Mouse (Mus musculus) splenic B cell, adult 2 months (primary cell): ENCODE measurements around the gene Klk7.

Source experiments
- DNase-seq: peaks from one replicate; pipeline ENCODE4 v3.0.0-alpha.2; 2011; ENCODE audit warnings: low read depth, low spot score
- H3K27me3 ChIP-seq: 2 replicates; pipeline ENCODE4 v1.6.1; 2012; ENCODE audit warnings: mild to moderate bottlenecking, low read length, moderate library complexity, mixed read lengths; ENCODE audit not compliant: control insufficient read depth, poor library complexity, insufficient read depth, severe bottlenecking
- H3K36me3 ChIP-seq: 2 replicates; pipeline ENCODE4 v1.6.1; 2012; ENCODE audit warnings: mild to moderate bottlenecking, low read length, moderate library complexity, mixed read lengths; ENCODE audit not compliant: control insufficient read depth, poor library complexity, insufficient read depth, severe bottlenecking

Gene Klk7

DNA sequence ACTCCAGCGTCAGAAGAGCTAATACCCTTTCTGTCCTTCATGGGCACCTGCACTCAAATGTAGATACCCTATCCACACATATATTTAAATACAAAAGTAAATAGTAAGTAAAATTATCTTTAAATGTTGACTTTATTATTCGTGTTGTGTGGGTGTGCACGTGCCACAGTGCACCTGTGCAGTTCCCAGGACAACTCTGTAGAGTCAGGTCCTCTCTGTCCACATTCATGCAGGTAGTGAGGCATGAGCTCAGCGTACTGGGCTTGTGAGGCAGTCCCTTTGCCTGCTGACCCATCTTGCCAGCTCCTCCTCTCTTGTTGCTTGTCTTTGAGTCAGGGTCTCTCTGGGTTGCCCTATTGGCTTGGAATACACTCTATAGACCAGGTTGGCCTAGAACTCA is 16.6 kb downstream of the Klk7 start:
- no peak for DNase-seq
- H3K36me3 ChIP-seq: no peaks in the 10 kb centered on the region

DNA sequence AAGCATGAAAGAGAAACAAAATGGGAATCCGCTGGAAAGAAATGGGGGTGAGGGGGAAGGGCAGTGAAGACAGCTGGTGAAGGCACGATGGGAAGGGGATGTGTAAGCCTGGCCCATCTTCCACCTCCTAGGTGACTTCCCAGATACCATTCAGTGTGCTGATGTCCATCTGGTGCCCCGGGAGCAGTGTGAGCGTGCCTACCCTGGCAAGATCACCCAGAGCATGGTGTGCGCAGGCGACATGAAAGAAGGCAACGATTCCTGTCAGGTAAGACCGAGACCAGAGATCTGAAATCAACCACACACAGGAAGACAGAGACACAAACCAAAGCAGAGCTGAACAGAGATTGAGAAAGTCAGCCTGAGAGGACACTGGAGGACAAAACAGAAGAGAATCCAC is 17.9 kb downstream of the Klk7 start:
- Histone ChIP-seq H3K27me3 (no peaks in the 10 kb centered on the region), H3K36me3 (no peaks in the 10 kb centered on the region)
- no peak for DNase-seq

More for the DNA sequence above, 16.6 kb downstream of the Klk7 start:
- H3K27me3 ChIP-seq: no peaks in the 10 kb centered on the region

- DNase-seq: no peak
- H3K36me3 ChIP-seq: no peaks in the 10 kb centered on the region
- H3K27me3 ChIP-seq: no peaks in the 10 kb centered on the region
Observed at GRCm38 (mm10) chr7:43841701-43842100, 30.6 kb downstream of the Klk7 start, which contains the start of gene Klk5. Klk5 (plus strand) TSS chr7:43841971.

GRCm38 (mm10) chr7:43843801-43844200 is 32.7 kb downstream of the Klk7 start:
- no peaks in the 10 kb centered on the region for H3K36me3 ChIP-seq
- DNase-seq: no peak
- H3K27me3 ChIP-seq: no peaks in the 10 kb centered on the region

- Histone ChIP-seq H3K36me3 (no peaks in the 10 kb centered on the region), H3K27me3 (no peaks in the 10 kb centered on the region)
- DNase-seq: no peak
Observed at GRCm38 (mm10) chr7:43851616-43852015, 40.5 kb downstream of the Klk7 start.

DNA sequence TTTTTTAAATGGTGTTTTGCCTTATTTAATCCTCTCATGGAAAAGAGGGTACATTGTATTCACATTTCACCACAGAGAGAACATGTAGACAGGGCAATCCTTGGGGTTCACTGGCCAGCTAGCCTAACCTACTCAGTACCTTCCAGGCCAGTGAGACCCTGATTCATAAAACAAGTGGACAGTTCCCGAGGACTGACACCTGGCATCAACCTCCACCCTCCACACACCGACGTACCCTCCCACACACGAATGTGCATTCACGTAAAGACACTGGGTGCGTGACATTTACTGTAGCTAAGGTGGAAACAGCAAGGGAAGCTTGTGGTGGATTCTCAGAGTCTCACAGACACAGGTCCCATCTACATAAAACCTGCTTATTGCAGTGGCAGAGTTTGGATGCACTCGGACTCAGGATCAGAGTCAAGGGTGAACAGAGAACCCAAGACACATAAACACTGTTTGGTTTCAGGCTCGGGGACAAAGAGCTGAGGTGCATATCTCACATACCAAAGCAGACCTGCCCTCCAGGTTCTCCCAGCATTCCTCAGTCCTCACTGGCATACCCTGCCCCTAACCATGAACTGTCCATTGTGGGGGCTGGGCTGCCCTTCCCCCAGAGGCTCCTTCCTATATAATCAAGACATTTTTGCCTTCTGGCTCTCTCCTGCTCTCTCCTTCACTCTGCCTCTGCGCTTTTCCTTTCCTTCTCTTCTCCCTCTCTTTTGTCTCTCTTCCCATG is 43.7 kb downstream of the Klk7 start:
- no peaks in the 10 kb centered on the region for H3K36me3 ChIP-seq
- no peaks in the 10 kb centered on the region for H3K27me3 ChIP-seq
- DNase-seq: no peak

DNA sequence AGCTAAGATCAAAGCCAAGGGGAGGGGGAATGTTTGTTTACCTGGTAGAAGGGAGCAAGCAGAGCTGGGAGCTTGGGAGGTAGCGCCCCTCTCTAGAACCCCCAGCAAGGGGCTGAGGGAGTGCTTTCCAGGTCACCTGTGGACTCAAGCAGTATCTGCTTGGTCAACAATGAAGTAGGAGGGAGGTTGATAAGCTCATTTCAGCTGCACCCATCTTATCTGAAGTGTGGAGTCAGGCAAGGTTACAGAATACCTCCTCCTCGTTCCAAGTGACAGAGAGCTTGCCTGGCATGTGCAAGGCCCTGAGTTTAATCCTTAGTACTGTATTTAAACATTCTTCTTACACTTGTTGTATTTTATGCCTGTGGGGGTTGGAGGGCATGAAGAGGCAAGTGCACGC is 44.6 kb downstream of the Klk7 start:
- Histone ChIP-seq H3K36me3 (no peaks in the 10 kb centered on the region), H3K27me3 (no peaks in the 10 kb centered on the region)
- DNase-seq: no peak

DNA sequence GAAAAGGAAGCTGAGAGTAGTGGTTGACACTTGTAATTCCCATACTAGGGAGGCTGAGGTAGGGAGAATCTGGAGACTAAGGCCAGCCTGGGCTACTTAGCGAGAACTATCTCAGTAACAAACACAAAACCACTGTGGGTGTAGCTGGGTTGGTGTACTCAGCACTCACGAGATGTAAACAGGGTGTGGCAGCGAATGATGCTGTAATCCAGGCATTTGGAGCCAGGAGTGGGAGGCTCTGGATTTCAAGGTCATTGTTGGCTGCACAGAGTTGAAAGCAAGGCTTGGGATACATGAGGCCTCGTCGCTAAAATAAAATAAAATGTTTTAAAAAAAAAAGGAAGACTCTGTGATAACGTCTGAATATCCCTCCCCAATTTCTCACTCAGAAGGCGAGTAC is 45.2 kb downstream of the Klk7 start:
- DNase-seq: no peak
- Histone ChIP-seq H3K27me3 (no peaks in the 10 kb centered on the region), H3K36me3 (no peaks in the 10 kb centered on the region)

GRCm38 (mm10) chr7:43857501-43857900 is 46.4 kb downstream of the Klk7 start:
- no peak for DNase-seq
- Histone ChIP-seq H3K27me3 (no peaks in the 10 kb centered on the region), H3K36me3 (no peaks in the 10 kb centered on the region)

DNA sequence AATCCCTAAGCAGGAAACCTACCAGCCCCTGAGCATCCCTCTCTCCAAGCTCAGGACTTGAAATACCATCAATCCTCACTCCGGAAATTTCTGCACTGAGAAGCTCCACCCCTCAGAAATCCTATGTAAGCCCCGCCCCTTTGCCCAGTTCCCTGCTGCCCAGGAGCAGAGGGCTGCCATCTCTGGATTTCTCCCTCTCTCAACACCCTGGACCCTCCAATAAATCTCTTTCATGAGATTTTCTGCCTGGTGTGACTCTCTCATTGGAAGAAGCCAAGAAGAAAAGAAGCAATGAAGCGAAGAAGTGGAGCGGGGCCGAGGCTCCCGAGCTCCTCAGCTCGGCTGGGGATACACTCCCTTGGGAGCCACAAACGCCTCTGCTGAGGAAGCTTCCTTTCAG is 49.3 kb downstream of the Klk7 start:
- DNase-seq: no peak
- Histone ChIP-seq H3K27me3 (no peaks in the 10 kb centered on the region), H3K36me3 (no peaks in the 10 kb centered on the region)
